Mouse (Mus musculus): ENCODE measurements around the gene Caskin2. TPM values are rescaled to one million over a fixed set of nuclear protein-coding genes. Genes with fewer than 3 reads are reported as not detected.
A peak's percentile ranks its signal among the peaks of the same experiment; 100 is the strongest.

The Caskin2 gene
- polyA plus RNA-seq, 1 experiment from 2014 or later = 16.2 TPM

DNA sequence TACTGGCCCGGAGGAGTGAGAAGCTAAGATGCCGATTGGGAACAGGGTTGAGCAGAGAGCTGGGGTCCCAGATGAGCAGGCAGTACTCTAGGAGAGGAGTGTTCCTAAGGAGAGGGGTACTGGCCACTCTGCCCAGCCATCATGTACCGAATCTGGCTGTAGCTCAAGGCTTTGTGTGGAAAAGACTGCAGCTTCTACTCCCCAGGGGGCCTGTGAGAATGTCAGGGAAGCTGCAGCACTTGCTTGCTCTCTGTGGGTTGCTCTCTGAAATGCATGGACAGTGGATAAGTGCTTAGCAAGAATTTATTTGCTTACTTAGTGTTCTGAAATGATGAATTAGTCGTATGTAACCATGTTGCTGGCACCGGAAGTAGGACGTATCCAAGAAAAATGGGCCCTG is 27.0 kb downstream of the Caskin2 start:
- H3K4me1 ChIP-seq (ENCODE audit: control insufficient read depth, insufficient read depth, low read length) = no peaks in the 10 kb centered on the region
- no peak overlapping the region for H3K4me2 ChIP-seq (ENCODE audit: low read depth, low read length)
- no peaks in the 10 kb centered on the region for H3K9me3 ChIP-seq (ENCODE audit: control insufficient read depth, low read length)
- H3K4me3 ChIP-seq (ENCODE audit: low read depth, low read length) = no peak overlapping the region
- no peak for ATAC-seq (ENCODE audit: low read depth)
- no peak for DNase-seq (ENCODE audit: low spot score)
- no peak overlapping the region for H3K27ac ChIP-seq (replicated peaks; ENCODE audit: low read depth, low read length)
- WGBS = 60% methylated on average over 6 of the region's 6 CpGs
- H3K36me3 ChIP-seq (ENCODE audit: control insufficient read depth, insufficient read depth, low read length) = peaks cover 42% of the 10 kb centered on the region
- no peak overlapping the region for H3K9ac ChIP-seq (ENCODE audit: low read depth, low read length)
- H3K27me3 ChIP-seq (replicated peaks; ENCODE audit: control insufficient read depth, insufficient read depth, low read length) = no peaks in the 10 kb centered on the region

DNA sequence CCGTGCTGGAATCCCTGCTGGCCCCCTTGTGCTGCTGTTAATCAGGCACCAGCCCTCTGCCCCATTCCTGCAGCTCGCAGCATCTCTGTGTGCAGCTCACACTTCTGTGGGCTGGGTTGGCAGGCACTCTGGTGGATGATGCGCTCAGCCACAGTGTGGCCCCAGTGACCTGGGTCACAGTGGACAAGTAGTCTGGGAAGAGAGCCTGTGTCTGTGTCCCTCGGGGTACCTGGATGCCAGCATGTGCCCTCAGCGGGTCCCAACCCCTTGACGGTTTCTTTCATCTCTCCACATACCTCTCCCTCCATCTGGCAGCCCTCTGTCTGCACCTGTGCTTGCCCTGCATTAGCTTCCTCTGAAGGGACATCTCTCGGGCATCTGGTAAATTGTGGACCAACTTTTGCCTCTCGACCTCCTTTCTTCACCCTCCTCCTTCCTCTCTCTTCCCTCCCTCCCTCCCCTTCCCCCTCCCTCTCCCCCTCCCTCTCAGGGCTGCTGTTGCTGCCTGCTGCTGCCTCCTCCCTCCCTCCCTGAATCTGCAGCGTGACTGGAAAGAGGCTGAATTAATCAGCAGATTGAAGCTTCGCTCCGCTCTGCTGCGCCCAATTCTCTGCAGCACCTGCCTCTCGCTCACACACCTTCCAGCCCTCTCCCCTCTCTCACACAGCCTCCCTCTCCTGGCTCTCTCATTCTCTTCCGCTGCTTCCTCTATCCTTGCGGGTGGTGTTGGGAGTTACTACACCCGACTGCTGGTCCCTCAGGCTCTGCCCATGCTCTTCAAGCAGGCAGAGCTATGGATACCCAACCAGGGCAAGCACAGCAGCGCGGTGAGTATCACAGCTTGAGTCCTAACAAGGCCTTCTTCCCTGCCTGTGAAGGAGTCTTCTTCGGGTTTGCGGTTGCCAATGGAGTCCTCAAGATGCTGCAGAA is 33.0 kb downstream of the Caskin2 start:
- no peak overlapping the region for H3K9ac ChIP-seq (ENCODE audit: low read depth, low read length)
- H3K27ac ChIP-seq (replicated peaks; ENCODE audit: low read depth, low read length) = no peak overlapping the region
- WGBS = 18% methylated on average over 20 of the region's 20 CpGs
- peaks cover 42% of the 10 kb centered on the region for H3K4me1 ChIP-seq (ENCODE audit: control insufficient read depth, insufficient read depth, low read length)
- 0 out of 2 replicates have a peak overlapping the region, but pooled peaks have one; percentile 0 for H3K4me2 ChIP-seq (ENCODE audit: low read depth, low read length)
- peak; percentile 26; the same call in 1 of the 2 replicates for ATAC-seq (ENCODE audit: low read depth)
- H3K27me3 ChIP-seq (replicated peaks; ENCODE audit: control insufficient read depth, insufficient read depth, low read length) = no peaks in the 10 kb centered on the region
- no peak overlapping the region for H3K4me3 ChIP-seq (ENCODE audit: low read depth, low read length)
- 0 out of 2 replicates have a peak, but pooled peaks cover 1% of the 10 kb centered on the region for H3K36me3 ChIP-seq (ENCODE audit: control insufficient read depth, insufficient read depth, low read length)
- no peaks in the 10 kb centered on the region for H3K9me3 ChIP-seq (ENCODE audit: control insufficient read depth, low read length)
- peak; percentile 64 for DNase-seq (ENCODE audit: low spot score)

DNA sequence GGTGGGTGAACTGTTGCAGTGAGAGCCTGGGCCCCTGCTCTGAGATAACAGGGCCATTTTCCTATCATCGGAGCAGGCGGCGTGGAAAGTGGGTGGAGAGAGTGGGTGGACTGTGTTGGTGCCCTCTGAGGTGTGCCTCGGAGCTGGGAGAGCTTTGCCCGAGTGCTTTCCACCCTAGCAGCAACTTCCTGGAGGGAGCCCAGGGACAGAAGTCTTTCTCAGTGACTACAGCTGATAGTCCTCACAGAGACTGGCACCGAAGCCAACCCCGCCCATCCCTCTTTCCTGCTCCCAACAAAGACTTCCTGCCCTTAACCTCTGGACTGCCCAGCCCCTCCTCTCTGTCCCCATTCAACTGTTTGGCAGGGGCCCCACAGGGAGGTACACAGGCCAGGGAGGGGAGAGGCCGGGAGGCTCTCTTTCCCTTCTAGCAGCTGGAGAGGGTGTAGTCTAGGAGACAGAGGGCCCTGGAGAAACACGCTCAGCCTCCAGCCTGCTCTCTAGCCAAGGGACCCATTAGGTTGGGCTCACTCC is 34.3 kb downstream of the Caskin2 start:
- DNase-seq (ENCODE audit: low spot score) (peak; percentile 76), ATAC-seq (ENCODE audit: low read depth) (peak; percentile 78)
- Histone ChIP-seq H3K27me3 (replicated peaks; ENCODE audit: control insufficient read depth, insufficient read depth, low read length) (no peaks in the 10 kb centered on the region), H3K27ac (replicated peaks; ENCODE audit: low read depth, low read length) (peak overlapping the region; percentile 17; the same call in 1 of the 2 replicates), H3K4me2 (ENCODE audit: low read depth, low read length) (no peak overlapping the region), H3K36me3 (ENCODE audit: control insufficient read depth, insufficient read depth, low read length) (no peaks in the 10 kb centered on the region), H3K4me1 (ENCODE audit: control insufficient read depth, insufficient read depth, low read length) (peaks cover 45% of the 10 kb centered on the region), H3K4me3 (ENCODE audit: low read depth, low read length) (no peak overlapping the region), H3K9me3 (ENCODE audit: control insufficient read depth, low read length) (no peaks in the 10 kb centered on the region), H3K9ac (ENCODE audit: low read depth, low read length) (no peak overlapping the region)
- WGBS = 32% methylated on average over 7 of the region's 9 CpGs

DNA sequence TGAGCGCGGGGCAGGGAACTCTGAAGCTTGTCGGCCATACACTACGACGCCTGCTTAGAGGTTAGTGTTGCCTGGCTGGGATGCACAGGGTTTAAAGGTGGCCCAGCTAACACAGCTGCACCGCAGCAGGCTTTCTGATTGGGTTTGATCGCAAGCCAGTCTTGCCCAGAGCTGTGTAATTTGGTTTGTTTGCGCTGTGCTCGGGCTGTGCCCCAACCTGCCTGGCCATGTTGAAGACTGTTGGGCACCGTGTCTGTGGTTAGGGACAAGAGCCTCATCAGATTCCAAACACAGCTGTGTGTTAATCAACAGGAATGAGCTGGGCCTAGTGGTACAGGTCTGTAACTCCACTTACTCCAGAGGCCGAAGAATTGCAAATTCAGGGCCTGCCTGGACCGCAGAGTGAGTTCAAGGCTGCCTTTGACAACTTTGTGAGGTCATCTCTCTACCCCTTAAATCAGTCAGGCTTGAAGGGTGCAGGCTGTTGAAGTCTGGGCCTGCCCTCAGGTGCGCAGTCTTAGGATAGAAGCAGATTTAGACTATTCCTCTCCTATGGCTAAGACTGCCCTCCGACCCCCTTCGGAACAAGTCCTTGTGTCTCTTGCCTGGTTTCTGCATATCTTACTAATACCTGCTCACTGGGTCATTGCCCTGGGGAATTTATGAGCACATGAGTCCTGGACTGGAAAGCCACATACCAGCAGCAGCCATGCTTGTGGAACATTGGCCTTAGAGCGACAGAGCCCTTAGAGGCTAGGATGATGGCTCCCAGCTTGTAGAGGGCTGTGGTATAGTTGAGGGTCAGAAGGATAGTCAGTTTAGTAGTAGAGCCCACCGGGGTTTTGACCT is 35.7 kb downstream of the Caskin2 start:
- Histone ChIP-seq H3K9me3 (ENCODE audit: control insufficient read depth, low read length) (no peaks in the 10 kb centered on the region), H3K27ac (replicated peaks; ENCODE audit: low read depth, low read length) (peak overlapping the region; percentile 18; the same call in 1 of the 2 replicates), H3K4me3 (ENCODE audit: low read depth, low read length) (no peak overlapping the region), H3K9ac (ENCODE audit: low read depth, low read length) (no peak overlapping the region), H3K4me1 (ENCODE audit: control insufficient read depth, insufficient read depth, low read length) (peaks cover 45% of the 10 kb centered on the region), H3K36me3 (ENCODE audit: control insufficient read depth, insufficient read depth, low read length) (no peaks in the 10 kb centered on the region), H3K4me2 (ENCODE audit: low read depth, low read length) (peak overlapping the region; percentile 15; the same call in 1 of the 2 replicates), H3K27me3 (replicated peaks; ENCODE audit: control insufficient read depth, insufficient read depth, low read length) (no peaks in the 10 kb centered on the region)
- ATAC-seq (ENCODE audit: low read depth) (peak; percentile 66), DNase-seq (ENCODE audit: low spot score) (peak; percentile 79)
- WGBS = 77% methylated on average over 17 of the region's 17 CpGs

DNA sequence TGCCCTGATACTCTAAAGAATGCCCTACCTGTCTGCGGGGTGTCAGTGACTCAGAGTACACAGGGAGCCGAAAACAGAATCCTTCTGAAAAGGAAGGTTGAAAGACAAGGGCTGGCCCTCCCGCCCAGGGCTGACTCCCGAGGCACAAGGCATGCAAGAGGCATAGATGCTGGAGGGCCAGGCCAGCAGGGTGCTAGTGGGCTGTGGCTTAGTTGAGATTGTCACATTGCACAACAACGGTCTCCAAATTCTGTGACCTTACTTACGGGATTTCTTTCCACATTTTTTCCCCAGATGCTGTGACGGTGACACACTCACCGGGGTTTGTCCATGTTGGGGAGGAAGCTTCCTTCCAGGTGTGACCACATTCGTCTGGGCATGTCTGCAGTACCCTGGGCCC is 36.5 kb downstream of the Caskin2 start:
- Histone ChIP-seq H3K9ac (ENCODE audit: low read depth, low read length) (no peak overlapping the region), H3K36me3 (ENCODE audit: control insufficient read depth, insufficient read depth, low read length) (no peaks in the 10 kb centered on the region), H3K27me3 (replicated peaks; ENCODE audit: control insufficient read depth, insufficient read depth, low read length) (no peaks in the 10 kb centered on the region), H3K27ac (replicated peaks; ENCODE audit: low read depth, low read length) (no peak overlapping the region; the same call in 1 of the 2 replicates), H3K4me1 (ENCODE audit: control insufficient read depth, insufficient read depth, low read length) (peaks cover 45% of the 10 kb centered on the region), H3K4me2 (ENCODE audit: low read depth, low read length) (peak overlapping the region; percentile 15; the same call in 1 of the 2 replicates), H3K9me3 (ENCODE audit: control insufficient read depth, low read length) (no peaks in the 10 kb centered on the region), H3K4me3 (ENCODE audit: low read depth, low read length) (no peak overlapping the region)
- ATAC-seq (ENCODE audit: low read depth) = no peak
- no peak for DNase-seq (ENCODE audit: low spot score)
- 59% methylated on average over 9 of the region's 9 CpGs for WGBS

DNA sequence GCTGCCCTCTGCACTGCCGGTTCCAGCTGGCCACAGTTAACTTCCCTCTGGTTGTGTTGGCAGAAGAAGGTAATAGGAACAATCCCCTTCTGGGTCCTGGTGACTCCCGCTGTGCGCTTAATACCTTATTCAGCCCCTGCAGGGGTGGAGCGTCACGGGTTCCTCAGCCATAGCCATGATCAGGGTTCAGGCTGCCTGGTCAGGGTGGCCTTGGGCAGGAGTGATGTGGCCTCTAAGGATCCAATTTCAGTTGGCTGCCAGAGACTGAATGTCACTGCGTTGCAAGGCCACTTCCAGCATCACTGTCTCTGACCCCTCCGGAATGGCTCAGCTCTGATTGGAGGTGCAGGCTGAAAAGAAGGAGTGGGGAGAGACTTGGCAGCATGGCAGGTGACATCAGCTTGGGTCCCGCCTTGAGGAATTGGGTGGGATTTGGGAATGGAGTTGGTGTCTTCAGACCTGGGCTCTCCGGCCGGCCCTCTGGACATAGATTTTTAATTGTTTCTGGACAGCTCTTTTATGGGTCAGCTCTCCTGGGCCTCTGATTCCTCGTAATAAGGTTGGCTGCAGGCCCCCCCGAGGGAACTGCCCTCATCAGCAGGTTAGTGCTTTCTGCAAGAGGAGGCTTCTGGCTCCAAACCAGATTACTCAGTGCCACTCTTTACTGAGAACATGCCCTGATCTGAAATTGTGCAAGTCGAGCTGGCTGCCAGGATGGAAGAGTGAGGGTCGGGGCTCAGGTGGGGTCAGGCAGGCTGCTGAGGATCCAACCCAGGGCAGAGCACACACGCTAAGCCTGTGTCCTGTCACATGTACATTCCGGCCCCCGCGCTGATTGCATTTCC is 37.4 kb downstream of the Caskin2 start:
- 47% methylated on average over 18 of the region's 18 CpGs for WGBS
- H3K27ac ChIP-seq (replicated peaks; ENCODE audit: low read depth, low read length) = peak overlapping the region; percentile 44
- H3K4me1 ChIP-seq (ENCODE audit: control insufficient read depth, insufficient read depth, low read length) = peaks cover 45% of the 10 kb centered on the region
- H3K4me3 ChIP-seq (ENCODE audit: low read depth, low read length) = no peak overlapping the region
- peak overlapping the region; percentile 10; the same call in 1 of the 2 replicates for H3K4me2 ChIP-seq (ENCODE audit: low read depth, low read length)
- no peak overlapping the region for H3K9ac ChIP-seq (ENCODE audit: low read depth, low read length)
- no peaks in the 10 kb centered on the region for H3K36me3 ChIP-seq (ENCODE audit: control insufficient read depth, insufficient read depth, low read length)
- ATAC-seq (ENCODE audit: low read depth) = no peak
- no peaks in the 10 kb centered on the region for H3K27me3 ChIP-seq (replicated peaks; ENCODE audit: control insufficient read depth, insufficient read depth, low read length)
- no peaks in the 10 kb centered on the region for H3K9me3 ChIP-seq (ENCODE audit: control insufficient read depth, low read length)
- no peak for DNase-seq (ENCODE audit: low spot score)

DNA sequence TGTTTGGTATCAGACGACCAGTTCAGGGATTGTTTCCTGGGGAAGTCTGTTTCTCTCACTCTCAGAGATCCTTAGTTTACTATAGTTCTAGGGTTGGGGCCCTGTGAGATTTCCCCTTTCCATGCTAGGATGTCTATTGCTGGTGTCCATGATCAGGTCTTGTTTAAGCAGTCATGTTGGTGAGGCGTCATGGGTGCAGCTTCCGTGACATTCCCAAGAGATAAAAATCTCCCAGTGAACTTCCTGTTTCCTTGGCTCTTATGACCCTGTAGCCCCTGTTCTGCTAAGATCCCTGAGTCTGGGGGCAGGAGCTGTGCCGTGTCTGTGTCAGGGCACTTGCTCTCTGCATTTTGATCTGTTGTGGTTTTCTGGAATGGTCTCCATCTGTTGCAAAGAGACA is 38.8 kb downstream of the Caskin2 start:
- no peaks in the 10 kb centered on the region for H3K36me3 ChIP-seq (ENCODE audit: control insufficient read depth, insufficient read depth, low read length)
- WGBS = 41% methylated on average over 4 of the region's 4 CpGs
- no peaks in the 10 kb centered on the region for H3K9me3 ChIP-seq (ENCODE audit: control insufficient read depth, low read length)
- no peak overlapping the region for H3K4me2 ChIP-seq (ENCODE audit: low read depth, low read length)
- DNase-seq (ENCODE audit: low spot score) (no peak), ATAC-seq (ENCODE audit: low read depth) (no peak)
- no peak overlapping the region for H3K9ac ChIP-seq (ENCODE audit: low read depth, low read length)
- H3K4me1 ChIP-seq (ENCODE audit: control insufficient read depth, insufficient read depth, low read length) = peaks cover 34% of the 10 kb centered on the region
- H3K27ac ChIP-seq (replicated peaks; ENCODE audit: low read depth, low read length) = no peak overlapping the region
- H3K4me3 ChIP-seq (ENCODE audit: low read depth, low read length) = no peak overlapping the region
- no peaks in the 10 kb centered on the region for H3K27me3 ChIP-seq (replicated peaks; ENCODE audit: control insufficient read depth, insufficient read depth, low read length)
